Mouse (Mus musculus) layer of hippocampus, postnatal 10 days (tissue): ENCODE measurements around the gene Celf1. TPM values are rescaled to one million over a fixed set of nuclear protein-coding genes. Genes with fewer than 3 reads are reported as not detected.

Experiments used
- DNase-seq, 2 experiments: peaks; one replicate each; pipeline ENCODE4 v3.0.0; 2021; ENCODE audit warnings: low spot score in 2 of 2
- total RNA-seq, 2 experiments: library from RNA; stranded (reverse); gene quantifications; 2 replicates each; pipeline ENCODE4 v1.2.3; 2021

The Celf1 gene
- total RNA-seq, 2 experiments from 2014 or later: 109 to 116 TPM

- peak; percentile 81 to 83 for DNase-seq
These were observed 120.6 kb downstream of the Celf1 start for GRCm38 (mm10) chr2:91060544-91061355.

GRCm38 (mm10) chr2:91061849-91062481 is 121.8 kb downstream of the Celf1 start:
- DNase-seq: no peak

- no peak for DNase-seq
These were observed 122.8 kb downstream of the Celf1 start for GRCm38 (mm10) chr2:91062779-91063606.

GRCm38 (mm10) chr2:91064211-91064610 is 124.0 kb downstream of the Celf1 start:
- no peak for DNase-seq

- DNase-seq: peak; percentile 53 to 70
These were observed 125.4 kb downstream of the Celf1 start for GRCm38 (mm10) chr2:91065544-91065943.

GRCm38 (mm10) chr2:91066455-91066854 is 126.3 kb downstream of the Celf1 start:
- DNase-seq: no peak

- no peak for DNase-seq
These were observed 128.1 kb downstream of the Celf1 start for GRCm38 (mm10) chr2:91068162-91068871.

- peak in 1 of 2 experiments; percentile 38 for DNase-seq
These were observed 128.6 kb downstream of the Celf1 start for GRCm38 (mm10) chr2:91068872-91069165.

Other genes starting within 250 kb of the Celf1 start
- gene Fnbp4, start 195.0 kb upstream of the Celf1 start, total RNA-seq: 10 to 100 TPM; 72.0 to 87.7 TPM
- gene Agbl2, start 157.7 kb upstream of the Celf1 start, total RNA-seq: 1 to 10 TPM in 1 of 2 experiments, under 1 TPM in 1; 0.45 to 1.0 TPM
- gene Mtch2, start 93.2 kb upstream of the Celf1 start, total RNA-seq: 100 to 1,000 TPM; 141 to 156 TPM
- 100 to 1,000 TPM; 157 to 186 TPM for gene C1qtnf4, start 54.5 kb upstream of the Celf1 start, total RNA-seq
- gene Kbtbd4, start 35.6 kb upstream of the Celf1 start, total RNA-seq: 10 to 100 TPM; 30.9 to 34.9 TPM
- gene Ndufs3, start 35.6 kb upstream of the Celf1 start, total RNA-seq: 100 to 1,000 TPM; 224 to 227 TPM
- gene Rapsn, start 95.2 kb downstream of the Celf1 start, total RNA-seq: under 1 TPM in 1 of 2 experiments, not detected in 1; 0.57 TPM
- 100 to 1,000 TPM; 190 to 221 TPM for gene Psmc3, start 113.6 kb downstream of the Celf1 start, total RNA-seq
- 10 to 100 TPM; 26.4 to 28.9 TPM for gene Slc39a13, start 130.0 kb downstream of the Celf1 start, total RNA-seq
- 1 to 10 TPM; 4.5 to 6.0 TPM for gene Spi1, start 142.0 kb downstream of the Celf1 start, total RNA-seq
- gene Mybpc3, start 177.8 kb downstream of the Celf1 start, total RNA-seq: under 1 TPM; 0.38 to 0.55 TPM
- gene Madd, start 243.5 kb downstream of the Celf1 start, total RNA-seq: 100 to 1,000 TPM; 170 to 180 TPM